Mouse (Mus musculus) hindbrain, embryonic 12.5 days (tissue): ENCODE data around the gene Stard10. TPM values are rescaled to one million over a fixed set of nuclear protein-coding genes. Genes with fewer than 3 reads are reported as not detected.

Experiments
- ATAC-seq: fragments of 200-750 bp; cut with Nextera tagmentation; 2 replicates; pipeline ENCODE4 v1.8.0; 2017; ENCODE audit warnings: moderate TSS enrichment; ENCODE audit not compliant: low FRiP score
- H3K27ac ChIP-seq: fragments of 300-500 bp; sonication (generic); 2 replicates; pipeline ENCODE4 v1.5.1; 2016; ENCODE audit warnings: mild to moderate bottlenecking
- H3K27me3 ChIP-seq: fragments of 300-500 bp; sonication (generic); 2 replicates; pipeline ENCODE4 v1.6.1; 2016; ENCODE audit warnings: mild to moderate bottlenecking
- H3K36me3 ChIP-seq: fragments of 300-500 bp; sonication (generic); 2 replicates; pipeline ENCODE4 v1.6.1; 2016; ENCODE audit warnings: mild to moderate bottlenecking
- H3K4me1 ChIP-seq: fragments of 300-500 bp; sonication (generic); 2 replicates; pipeline ENCODE4 v1.6.1; 2016
- H3K4me2 ChIP-seq: fragments of 300-500 bp; sonication (generic); replicated peaks from 2 replicates; pipeline ENCODE4 v1.6.1; 2016; ENCODE audit warnings: mild to moderate bottlenecking
- H3K4me3 ChIP-seq: fragments of 300-500 bp; sonication (generic); 2 replicates; pipeline ENCODE4 v1.5.1; 2016; ENCODE audit warnings: mild to moderate bottlenecking
- H3K9ac ChIP-seq: fragments of 300-500 bp; sonication (generic); 2 replicates; pipeline ENCODE4 v1.6.1; 2016; ENCODE audit warnings: mild to moderate bottlenecking, moderate library complexity
- H3K9me3 ChIP-seq: fragments of 300-500 bp; sonication (generic); replicated peaks from 2 replicates; pipeline ENCODE4 v1.6.1; 2016; ENCODE audit warnings: mild to moderate bottlenecking
- WGBS: fragments of 180-500 bp; shearing (Covaris S2); methylation state at CpG from one replicate; pipeline ENCODE4 v1.1.7; 2016; 5-methylcytosine and 5-hydroxymethylcytosine counted together
- polyA plus RNA-seq: library from polyadenylated mRNA; unstranded; fragments of >200 nt; fragmentation: Nextera tagmentation; extraction: Ambion mirVana; gene quantifications from 2 replicates; pipeline ENCODE4 v1.2.1, GENCODE M21; 2016

Gene Stard10
- polyA plus RNA-seq, 1 experiment from 2014 or later: 11.5 TPM

- no peaks in the 10 kb centered on the region for H3K36me3 ChIP-seq
- no peak overlapping the region for H3K9ac ChIP-seq
- no peak for ATAC-seq
- H3K9me3 ChIP-seq: no peaks in the 10 kb centered on the region
- H3K4me3 ChIP-seq: no peak overlapping the region
- H3K4me1 ChIP-seq: no peaks in the 10 kb centered on the region
- no peak overlapping the region for H3K27ac ChIP-seq
- H3K27me3 ChIP-seq: peaks cover 4% of the 10 kb centered on the region; the same call in 1 of the 2 replicates
- WGBS: 74% methylated on average over 6 of the region's 6 CpGs
- H3K4me2 ChIP-seq: no peak overlapping the region
Observed at GRCm38 (mm10) chr7:101341405-101341804, 24.5 kb downstream of the Stard10 start.

GRCm38 (mm10) chr7:101343135-101343534, 26.2 kb downstream of the Stard10 start:
- Histone ChIP-seq H3K4me1 (peaks cover 6% of the 10 kb centered on the region; the same call in 1 of the 2 replicates), H3K27ac (no peak overlapping the region), H3K4me2 (no peak overlapping the region), H3K36me3 (no peaks in the 10 kb centered on the region), H3K27me3 (peaks cover 7% of the 10 kb centered on the region; the same call in 1 of the 2 replicates), H3K4me3 (no peak overlapping the region), H3K9me3 (no peaks in the 10 kb centered on the region), H3K9ac (no peak overlapping the region)
- WGBS: 79% methylated on average over 7 of the region's 7 CpGs
- no peak for ATAC-seq

DNA sequence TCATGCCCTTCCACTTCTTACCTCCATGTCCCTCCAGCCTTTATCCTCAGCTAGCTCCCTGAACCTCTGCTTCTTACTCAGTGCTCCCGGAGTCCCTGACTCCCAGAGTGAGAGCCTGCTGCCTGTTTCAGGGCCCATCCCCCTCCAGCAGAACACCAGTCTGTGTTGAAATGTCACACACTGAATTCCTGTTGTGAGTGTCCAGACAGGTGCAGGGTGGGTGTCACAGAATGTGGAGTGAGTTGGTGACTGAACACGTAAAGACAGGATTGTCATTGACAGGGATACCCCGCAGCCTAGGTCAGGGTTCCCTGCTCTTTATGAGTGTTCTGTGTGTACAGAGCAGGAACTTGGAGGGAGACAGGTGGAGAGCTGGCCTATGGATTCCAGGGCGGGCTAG, 28.0 kb downstream of the Stard10 start:
- H3K9me3 ChIP-seq: no peaks in the 10 kb centered on the region
- WGBS: 74% methylated on average over 4 of the region's 4 CpGs

GRCm38 (mm10) chr7:101346991-101347390, 30.1 kb downstream of the Stard10 start:
- no peaks in the 10 kb centered on the region for H3K9me3 ChIP-seq
- ATAC-seq: no peak
- peaks cover 22% of the 10 kb centered on the region for H3K27me3 ChIP-seq
- H3K4me3 ChIP-seq: no peak overlapping the region
- peaks cover 10% of the 10 kb centered on the region for H3K4me1 ChIP-seq
- no peak overlapping the region for H3K27ac ChIP-seq
- H3K36me3 ChIP-seq: no peaks in the 10 kb centered on the region
- no peak overlapping the region for H3K4me2 ChIP-seq
- no peak overlapping the region for H3K9ac ChIP-seq
- WGBS: 66% methylated on average over 2 of the region's 2 CpGs

More for the DNA sequence above, 28.0 kb downstream of the Stard10 start:
- Histone ChIP-seq H3K4me1 (peaks cover 10% of the 10 kb centered on the region), H3K27me3 (peaks cover 22% of the 10 kb centered on the region), H3K9ac (no peak overlapping the region), H3K4me2 (no peak overlapping the region), H3K4me3 (no peak overlapping the region), H3K36me3 (no peaks in the 10 kb centered on the region), H3K27ac (no peak overlapping the region)
- no peak for ATAC-seq

DNA sequence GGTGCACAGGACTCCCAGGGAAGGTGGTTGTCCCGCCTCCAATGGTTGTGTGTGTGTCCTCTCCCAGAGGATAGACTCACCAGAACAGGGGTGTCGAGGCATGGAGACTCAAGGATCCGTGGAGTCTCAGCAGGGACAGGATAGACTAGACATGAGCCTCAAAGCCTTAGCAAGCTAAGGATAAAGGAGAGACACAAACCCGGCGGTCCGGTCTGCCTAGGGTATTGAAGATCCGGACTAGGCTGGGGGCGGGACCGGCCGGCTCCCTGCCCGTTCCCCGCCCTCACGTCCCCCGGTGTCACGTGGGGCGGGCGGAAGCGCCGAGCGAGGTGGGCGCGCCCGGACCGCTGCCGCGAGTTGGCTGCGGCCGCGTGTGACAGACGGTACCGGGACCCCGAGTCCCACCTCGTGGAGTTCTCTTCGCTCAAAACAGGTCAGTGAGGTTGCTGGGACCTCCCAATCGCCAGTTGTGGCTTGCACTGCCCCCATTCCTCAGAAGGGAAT, 30.9 kb downstream of the Stard10 start, which contains the start of gene Arap1:
Gene Arap1, plus strand, starts transcription at position 301 of the 504 bp plus-strand sequence.
- Histone ChIP-seq H3K27me3 (peaks cover 22% of the 10 kb centered on the region), H3K36me3 (no peaks in the 10 kb centered on the region), H3K4me1 (peaks cover 10% of the 10 kb centered on the region), H3K27ac (no peak within 1 kb of the TSS), H3K4me3 (peak within 1 kb of the TSS; percentile 48), H3K9ac (peak within 1 kb of the TSS; percentile 62), H3K9me3 (no peaks in the 10 kb centered on the region), H3K4me2 (peak within 1 kb of the TSS; percentile 91)
- ATAC-seq: peak; percentile 42
- WGBS: under 1% methylated on average over 34 of the region's 35 CpGs

DNA sequence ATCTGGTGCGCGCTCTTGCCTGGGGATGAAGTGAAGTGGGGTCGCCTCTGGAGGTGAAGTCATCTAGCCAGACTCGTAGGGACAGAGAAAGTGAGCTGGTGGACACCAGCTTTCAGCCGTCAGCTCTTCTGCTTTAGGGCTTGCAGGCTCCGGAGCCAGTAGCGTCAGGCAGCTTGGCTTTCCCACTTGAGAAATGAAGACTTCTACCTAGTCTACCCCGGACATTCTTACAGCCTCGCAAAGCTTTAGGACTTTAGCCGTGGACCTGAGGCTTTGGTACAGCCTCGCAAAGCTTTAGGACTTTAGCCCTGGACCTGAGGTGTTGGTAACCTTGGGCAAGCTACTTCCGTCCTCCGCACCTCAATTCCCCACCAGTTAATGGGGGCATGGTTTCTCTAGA, 31.4 kb downstream of the Stard10 start:
- Histone ChIP-seq H3K4me3 (peak overlapping the region; percentile 48), H3K9ac (peak overlapping the region; percentile 62), H3K27me3 (peaks cover 22% of the 10 kb centered on the region), H3K4me2 (peak overlapping the region; percentile 91), H3K36me3 (no peaks in the 10 kb centered on the region), H3K27ac (no peak overlapping the region), H3K9me3 (no peaks in the 10 kb centered on the region), H3K4me1 (peaks cover 10% of the 10 kb centered on the region)
- WGBS: 4% methylated on average over 13 of the region's 13 CpGs
- no peak for ATAC-seq

DNA sequence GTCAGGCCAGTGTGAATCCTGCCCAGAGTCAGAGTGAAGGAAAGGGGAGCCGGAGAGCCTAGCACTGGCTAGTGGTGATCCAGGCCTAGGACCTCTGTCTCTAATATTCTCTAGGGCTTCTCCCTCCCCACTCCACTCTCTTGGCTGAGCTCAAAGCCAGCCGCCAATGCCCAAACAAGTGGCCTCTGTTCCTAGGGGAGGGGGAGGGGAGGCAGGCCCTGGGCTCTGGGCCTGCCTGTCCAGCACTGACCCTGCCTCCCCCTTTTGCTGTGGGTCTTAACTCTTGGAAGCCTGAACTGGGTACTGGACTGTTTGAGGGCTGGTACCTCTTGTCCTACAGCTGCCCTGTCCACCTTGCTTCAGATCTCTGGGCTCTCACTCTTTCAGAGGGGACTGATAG, 33.0 kb downstream of the Stard10 start:
- WGBS: 27% methylated on average over 2 of the region's 2 CpGs
- Histone ChIP-seq H3K27ac (no peak overlapping the region), H3K9me3 (no peaks in the 10 kb centered on the region), H3K9ac (no peak overlapping the region), H3K27me3 (peaks cover 22% of the 10 kb centered on the region), H3K36me3 (no peaks in the 10 kb centered on the region), H3K4me1 (peaks cover 10% of the 10 kb centered on the region), H3K4me3 (no peak overlapping the region), H3K4me2 (no peak overlapping the region)
- no peak for ATAC-seq

DNA sequence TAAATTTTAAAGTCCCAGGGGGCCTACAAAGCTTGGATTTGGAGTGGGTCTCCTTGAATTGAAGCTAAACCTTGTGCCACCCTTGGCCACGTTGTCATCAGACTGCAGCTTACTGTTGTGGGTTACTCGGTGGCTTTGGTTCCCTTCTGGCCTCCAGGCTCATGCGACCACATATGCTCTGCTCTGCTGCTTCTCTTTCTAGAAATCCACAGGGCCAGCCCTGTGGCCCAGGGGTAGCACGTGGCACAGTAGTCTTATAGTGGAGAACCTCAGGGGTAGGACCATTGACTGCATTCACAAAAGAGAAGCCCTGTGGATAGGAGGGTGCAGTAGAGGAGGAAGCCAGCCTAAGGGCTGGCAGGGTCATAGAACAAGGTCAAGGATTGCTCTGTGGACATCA, 35.5 kb downstream of the Stard10 start:
- 80% methylated on average over 4 of the region's 4 CpGs for WGBS
- H3K27ac ChIP-seq: no peak overlapping the region
- peaks cover 22% of the 10 kb centered on the region for H3K4me1 ChIP-seq
- H3K4me3 ChIP-seq: no peak overlapping the region
- H3K9me3 ChIP-seq: no peaks in the 10 kb centered on the region
- peaks cover 15% of the 10 kb centered on the region for H3K27me3 ChIP-seq
- no peaks in the 10 kb centered on the region for H3K36me3 ChIP-seq
- no peak overlapping the region for H3K4me2 ChIP-seq
- no peak for ATAC-seq
- no peak overlapping the region for H3K9ac ChIP-seq

- Histone ChIP-seq H3K4me1 (peaks cover 16% of the 10 kb centered on the region), H3K27me3 (peaks cover 5% of the 10 kb centered on the region), H3K9ac (no peak overlapping the region), H3K4me2 (no peak overlapping the region), H3K27ac (no peak overlapping the region), H3K36me3 (no peaks in the 10 kb centered on the region), H3K9me3 (no peaks in the 10 kb centered on the region), H3K4me3 (no peak overlapping the region)
- WGBS: 80% methylated on average over 5 of the region's 5 CpGs
- ATAC-seq: no peak
Observed at GRCm38 (mm10) chr7:101354423-101354822, 37.5 kb downstream of the Stard10 start.

GRCm38 (mm10) chr7:101355551-101356100, 38.7 kb downstream of the Stard10 start:
- Histone ChIP-seq H3K36me3 (no peaks in the 10 kb centered on the region), H3K9me3 (no peaks in the 10 kb centered on the region), H3K4me1 (peaks cover 12% of the 10 kb centered on the region), H3K9ac (no peak overlapping the region), H3K27me3 (no peaks in the 10 kb centered on the region), H3K27ac (no peak overlapping the region), H3K4me3 (no peak overlapping the region), H3K4me2 (no peak overlapping the region)
- ATAC-seq: no peak
- WGBS: 86% methylated on average over 6 of the region's 6 CpGs

DNA sequence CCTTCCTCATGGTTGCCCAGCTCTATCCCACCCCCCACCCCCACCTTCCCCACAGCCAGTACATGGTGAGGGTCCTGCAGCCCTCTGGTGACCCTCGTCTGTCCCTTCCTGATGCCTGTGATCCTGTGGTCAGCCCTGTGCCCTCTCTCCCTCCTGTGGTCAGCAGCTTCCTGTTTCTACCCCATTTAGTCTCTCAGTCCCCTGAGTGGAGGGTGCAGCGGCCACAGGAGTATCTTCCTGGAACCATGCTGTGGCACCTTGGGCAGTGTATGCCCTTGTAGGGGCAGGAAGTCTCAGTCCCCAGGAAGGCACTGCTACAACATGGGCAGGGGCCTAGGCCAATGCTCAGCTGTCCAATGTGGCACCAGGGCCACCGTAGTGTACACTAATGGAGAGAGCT, 40.0 kb downstream of the Stard10 start:
- 38% methylated on average over 3 of the region's 3 CpGs for WGBS
- H3K27me3 ChIP-seq: no peaks in the 10 kb centered on the region
- H3K36me3 ChIP-seq: no peaks in the 10 kb centered on the region
- H3K27ac ChIP-seq: no peak overlapping the region
- H3K4me3 ChIP-seq: no peak overlapping the region
- no peak overlapping the region for H3K9ac ChIP-seq
- no peak for ATAC-seq
- peaks cover 16% of the 10 kb centered on the region for H3K4me1 ChIP-seq
- H3K9me3 ChIP-seq: no peaks in the 10 kb centered on the region
- H3K4me2 ChIP-seq: no peak overlapping the region

GRCm38 (mm10) chr7:101360406-101360805, 43.5 kb downstream of the Stard10 start:
- Histone ChIP-seq H3K9me3 (no peaks in the 10 kb centered on the region), H3K9ac (no peak overlapping the region), H3K4me1 (peaks cover 16% of the 10 kb centered on the region), H3K4me2 (no peak overlapping the region), H3K4me3 (no peak overlapping the region), H3K27ac (no peak overlapping the region), H3K27me3 (no peaks in the 10 kb centered on the region), H3K36me3 (no peaks in the 10 kb centered on the region)
- ATAC-seq: no peak
- WGBS: 80% methylated on average over 3 of the region's 3 CpGs

DNA sequence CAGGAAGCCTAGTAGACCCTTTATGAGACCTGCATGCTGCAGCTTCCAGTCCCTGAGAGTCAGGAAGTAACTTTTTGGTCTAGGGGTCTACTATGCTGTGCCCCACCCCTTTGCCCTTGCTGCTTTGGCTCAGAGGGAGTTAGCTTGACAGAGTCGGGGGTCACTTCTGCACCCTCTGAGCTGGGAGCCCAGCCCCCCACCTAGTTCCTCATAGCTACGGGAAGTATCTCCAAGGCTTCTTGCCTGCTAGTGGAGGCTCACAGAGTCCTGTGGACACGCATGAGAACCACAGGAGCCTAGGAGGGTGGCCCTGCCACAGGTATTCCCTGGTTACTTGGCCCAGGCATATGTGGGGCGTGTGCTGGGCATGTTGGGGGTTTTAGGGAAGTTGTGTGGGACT, 44.1 kb downstream of the Stard10 start:
- WGBS: 78% methylated on average over 4 of the region's 4 CpGs
- no peak overlapping the region for H3K9ac ChIP-seq
- H3K36me3 ChIP-seq: no peaks in the 10 kb centered on the region
- H3K27me3 ChIP-seq: no peaks in the 10 kb centered on the region
- no peak for ATAC-seq
- no peak overlapping the region for H3K4me2 ChIP-seq
- H3K4me1 ChIP-seq: peaks cover 16% of the 10 kb centered on the region
- no peaks in the 10 kb centered on the region for H3K9me3 ChIP-seq
- H3K27ac ChIP-seq: no peak overlapping the region
- no peak overlapping the region for H3K4me3 ChIP-seq
